Mouse (Mus musculus) cortical plate, adult 2 months (tissue): ENCODE measurements around the gene Lrrc8c.

Experiments
- CTCF ChIP-seq: fragments of 200-500 bp; IDR thresholded peaks from 2 replicates; pipeline ENCODE4 v1.5.1; 2011; ENCODE audit warnings: mild to moderate bottlenecking, control low read depth, low read length; ENCODE audit not compliant: insufficient read depth; ENCODE audit errors: extremely low read depth
- POLR2A ChIP-seq: fragments of 200-500 bp; IDR thresholded peaks from 2 replicates; pipeline ENCODE4 v1.6.1; 2011; ENCODE audit warnings: mild to moderate bottlenecking, low read length, control low read depth; ENCODE audit not compliant: insufficient read depth; ENCODE audit errors: extremely low read depth

DNA sequence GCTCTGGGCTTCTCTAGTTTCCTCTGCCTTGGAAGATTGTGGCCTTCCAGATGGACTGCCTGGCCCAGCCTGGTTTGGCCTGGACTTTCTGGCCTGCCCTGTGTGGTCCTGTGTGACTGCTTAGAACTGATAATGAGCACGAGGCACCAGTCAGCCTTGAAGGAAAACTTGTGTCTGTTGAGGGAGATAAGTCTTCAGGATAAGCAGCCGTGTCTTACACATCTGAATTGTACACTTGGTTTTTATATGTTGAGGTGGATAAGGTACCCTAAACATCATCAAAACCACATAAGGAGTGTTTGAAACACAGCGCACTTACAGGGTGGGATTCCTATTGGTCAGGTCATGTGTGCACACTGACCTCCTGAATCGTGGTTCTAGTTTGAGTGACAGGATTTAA lies 46.6 kb downstream of the Lrrc8c start:
- TF ChIP-seq CTCF = no peak
- no peak for TF ChIP-seq POLR2A
